Mouse (Mus musculus) erythroblast, adult 5-6 weeks (primary cell): ENCODE data around the gene Arhgap15. TPM values are rescaled to one million over a fixed set of nuclear protein-coding genes. Genes with fewer than 3 reads are reported as not detected.
"Not testable (repeated sequence)": the region's sequence is repeated elsewhere in the genome, so short reads cannot be mapped to it uniquely, and the experiment has no call there.

Experiments
- ATAC-seq: replicated peaks from 2 replicates; pipeline ENCODE4 v1.8.0; 2016; ENCODE audit warnings: moderate number of reproducible peaks, mild to moderate bottlenecking, moderate TSS enrichment, inconsistent platforms; ENCODE audit not compliant: poor library complexity, low FRiP score, severe bottlenecking
- total RNA-seq, 2 experiments: library from RNA; stranded (forward) in 1 of 2; stranded (reverse) in 1 of 2; fragments of 150-400 nt in 1 of 2; fragments of 200-764, 138-1000 nt in 1 of 2; gene quantifications; 2 replicates each; pipeline versions ENCODE4 v1.2.3 to v1.2.4; 2015 to 2017; ENCODE audit warnings: low replicate concordance in 2 of 2

The Arhgap15 gene
- 25.3 and 32.5 TPM in 2 replicates for total RNA-seq (2015; ENCODE audit: low replicate concordance)
- total RNA-seq (2017; ENCODE audit: low replicate concordance), result 17.0 and 41.4 TPM in 2 replicates

GRCm38 (mm10) chr2:43748287-43748983, at the start of gene Arhgap15:
Gene Arhgap15 (plus strand): TSS chr2:43748824.
- ATAC-seq, result 0 out of 2 replicates have a peak, but pooled peaks have one; percentile 49

GRCm38 (mm10) chr2:43712611-43713138, 35.9 kb upstream of the Arhgap15 start:
- no peak for ATAC-seq

DNA sequence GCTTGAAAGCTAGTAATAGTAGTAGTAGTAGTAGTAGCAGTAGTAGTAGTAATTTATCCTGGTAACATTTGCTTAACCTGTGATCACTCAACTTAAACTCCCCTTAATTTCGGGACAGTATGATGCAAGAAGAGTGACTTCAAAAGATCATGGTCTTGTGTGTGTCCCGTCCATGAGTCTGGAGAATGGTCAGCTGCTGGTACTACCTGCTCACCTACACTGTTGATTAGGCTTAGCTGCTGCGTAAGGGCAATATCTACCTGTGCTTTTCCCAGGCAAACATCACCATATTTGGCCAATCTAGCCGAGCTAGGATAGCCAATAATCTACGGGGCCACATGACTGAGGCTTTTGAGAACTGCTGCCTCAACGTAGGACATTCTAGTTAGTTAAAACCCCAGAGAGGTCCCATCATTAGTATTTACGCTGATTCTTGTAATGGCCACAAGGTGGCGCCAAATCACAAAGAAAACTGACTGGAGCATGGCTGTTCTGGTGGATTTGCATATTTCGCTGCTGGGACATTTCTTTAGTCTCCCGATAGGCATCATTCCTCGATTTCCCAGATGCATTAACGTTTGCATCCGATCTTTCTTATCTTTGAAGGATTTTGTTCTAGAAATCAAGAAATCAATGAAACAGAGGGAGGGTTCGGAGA, 26.0 kb upstream of the Arhgap15 start:
- peak; percentile 72 for ATAC-seq

- no peak for ATAC-seq
Measured at GRCm38 (mm10) chr2:43723104-43723541, 25.5 kb upstream of the Arhgap15 start.

DNA sequence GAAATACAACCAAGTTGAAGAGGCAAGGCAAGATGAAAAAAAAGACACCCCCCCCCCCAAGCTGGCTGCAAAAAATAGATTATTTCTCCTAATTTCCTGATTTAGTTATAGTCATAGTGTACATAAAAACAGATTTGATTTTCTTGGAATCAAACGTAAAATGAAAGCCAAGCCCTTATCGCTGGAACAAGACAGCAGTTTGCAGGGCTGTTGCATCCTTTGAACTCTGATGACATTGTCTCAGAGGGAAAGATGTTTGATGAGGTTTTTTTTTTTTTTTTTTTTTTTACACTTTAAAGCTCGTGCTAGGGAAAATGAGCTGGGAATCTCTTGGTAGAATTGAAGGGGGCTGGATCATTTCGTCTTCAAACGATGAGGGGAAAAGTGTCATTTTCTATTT, 21.4 kb upstream of the Arhgap15 start:
- no peak for ATAC-seq

GRCm38 (mm10) chr2:43727693-43728092, 20.9 kb upstream of the Arhgap15 start:
- ATAC-seq, result no peak

DNA sequence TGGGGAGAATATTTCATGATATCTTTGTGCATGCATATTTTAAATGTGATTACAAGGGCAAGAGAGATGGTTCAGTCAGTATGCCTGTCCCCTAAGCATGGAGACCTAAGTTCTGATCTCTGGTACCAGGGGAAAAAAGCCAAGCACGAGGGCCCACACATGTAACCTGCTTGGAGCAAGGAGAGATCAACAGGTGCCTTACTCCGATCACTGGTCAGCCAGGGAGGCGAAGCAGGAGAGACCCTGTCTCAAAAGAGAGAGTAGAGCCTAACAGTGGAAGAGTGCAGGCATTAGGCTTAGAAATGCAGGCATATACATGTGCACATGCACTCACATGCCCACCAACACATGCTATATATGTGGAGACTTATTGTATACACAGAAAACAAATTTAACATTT, 19.8 kb upstream of the Arhgap15 start:
- ATAC-seq, result no peak

DNA sequence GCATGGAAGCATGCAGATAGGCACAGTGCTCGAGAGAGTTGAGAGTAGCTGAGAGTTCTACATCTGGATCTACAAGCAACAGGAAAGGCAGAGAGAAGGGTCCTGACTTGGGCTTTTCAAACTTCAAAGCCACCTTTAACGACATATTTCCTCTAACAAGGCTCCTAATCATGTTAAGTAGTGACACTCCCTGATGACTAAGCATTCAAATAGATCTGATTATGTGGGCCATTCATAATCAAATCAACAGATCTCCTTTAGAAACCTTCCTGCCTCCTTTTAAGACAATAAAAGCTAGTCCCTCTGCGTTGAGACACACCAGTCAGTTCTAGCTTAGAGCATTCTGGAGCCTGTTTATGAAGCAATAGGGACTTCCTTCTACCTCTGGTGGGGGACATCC, 16.2 kb upstream of the Arhgap15 start:
- no peak for ATAC-seq

- ATAC-seq, result not testable (repeated sequence)
Measured at GRCm38 (mm10) chr2:43735071-43735470, 13.6 kb upstream of the Arhgap15 start.

DNA sequence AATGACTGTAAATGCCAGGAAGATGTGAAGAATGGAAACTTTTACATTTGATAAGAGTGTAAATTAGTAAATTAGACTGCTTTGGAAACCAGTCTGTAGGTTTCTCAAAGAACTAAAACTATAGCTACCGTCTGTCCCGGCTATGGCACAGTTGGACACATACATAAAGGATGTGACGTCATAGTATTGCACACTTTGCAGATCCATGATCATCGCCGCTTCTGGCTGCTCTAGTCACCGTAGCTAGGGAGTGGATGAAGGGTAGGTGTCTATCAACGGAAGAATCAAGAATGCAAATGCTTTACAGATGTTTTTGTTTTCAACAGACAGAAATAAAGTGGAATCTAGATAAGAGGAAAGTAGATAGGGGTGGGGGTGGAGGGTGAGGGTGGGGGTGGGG, 11.1 kb upstream of the Arhgap15 start:
- ATAC-seq, result no peak

- no peak for ATAC-seq
Measured at GRCm38 (mm10) chr2:43738562-43739112, 10.0 kb upstream of the Arhgap15 start.

- no peak for ATAC-seq
Measured at GRCm38 (mm10) chr2:43739190-43739818, 9.3 kb upstream of the Arhgap15 start.

GRCm38 (mm10) chr2:43749321-43749720, 697 bp downstream of the Arhgap15 start:
- ATAC-seq, result no peak

DNA sequence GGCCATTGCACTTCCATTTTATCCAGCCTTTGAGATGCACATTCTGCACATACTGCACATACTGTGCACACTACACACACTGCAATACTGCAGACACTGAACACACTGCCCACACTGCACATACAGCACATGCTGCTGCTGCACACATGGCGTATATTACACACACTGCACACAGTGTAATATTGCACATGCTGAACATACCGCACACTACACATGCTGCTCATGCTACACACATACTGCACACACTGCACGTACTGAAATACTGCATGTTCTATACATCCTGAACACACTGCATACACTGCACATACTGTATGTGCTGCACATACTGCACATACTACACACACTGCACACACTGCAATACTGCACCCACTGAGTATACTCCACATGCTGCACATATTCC, 7.3 kb downstream of the Arhgap15 start:
- no peak for ATAC-seq

GRCm38 (mm10) chr2:43756626-43757025, 8.0 kb downstream of the Arhgap15 start:
- no peak for ATAC-seq

DNA sequence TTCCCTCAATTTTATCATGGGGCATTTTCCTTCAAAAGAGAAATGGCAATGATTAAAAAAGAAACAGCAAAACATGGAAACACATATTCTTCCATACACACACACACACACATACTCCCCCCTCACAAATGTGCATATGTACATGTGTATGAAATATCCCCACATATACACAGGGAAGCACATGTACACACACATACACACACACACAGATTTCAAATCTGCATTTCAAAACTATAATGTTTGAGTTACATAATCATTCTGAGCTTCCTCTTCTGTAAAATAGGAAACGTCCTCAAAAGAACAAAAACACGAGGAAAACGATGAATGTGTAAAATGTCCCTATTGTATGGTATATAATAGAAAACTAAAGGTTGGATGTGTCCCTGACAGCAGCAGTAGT, 13.1 kb downstream of the Arhgap15 start:
- no peak for ATAC-seq

GRCm38 (mm10) chr2:43763279-43763678, 14.7 kb downstream of the Arhgap15 start:
- ATAC-seq, result no peak

GRCm38 (mm10) chr2:43764456-43764855, 15.8 kb downstream of the Arhgap15 start:
- no peak for ATAC-seq

DNA sequence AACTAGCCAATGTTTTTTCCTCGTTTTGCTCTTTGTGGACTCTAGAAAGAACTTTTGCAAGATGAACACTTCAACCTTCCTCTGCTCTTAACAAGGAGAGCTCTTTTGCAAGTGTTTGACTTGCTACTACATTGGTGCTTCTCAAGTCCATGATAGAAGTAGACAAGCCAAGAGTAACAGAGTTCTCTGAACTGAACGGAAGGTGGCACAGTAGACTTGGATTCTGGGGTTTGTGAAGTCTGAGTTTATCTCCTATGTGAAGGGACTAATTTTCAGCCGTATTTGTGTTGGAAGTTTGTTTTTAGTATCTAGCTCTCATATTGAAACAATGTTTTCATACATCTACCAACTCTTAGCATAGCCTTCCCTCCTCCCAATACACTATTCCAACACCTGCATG, 17.6 kb downstream of the Arhgap15 start:
- ATAC-seq, result no peak

DNA sequence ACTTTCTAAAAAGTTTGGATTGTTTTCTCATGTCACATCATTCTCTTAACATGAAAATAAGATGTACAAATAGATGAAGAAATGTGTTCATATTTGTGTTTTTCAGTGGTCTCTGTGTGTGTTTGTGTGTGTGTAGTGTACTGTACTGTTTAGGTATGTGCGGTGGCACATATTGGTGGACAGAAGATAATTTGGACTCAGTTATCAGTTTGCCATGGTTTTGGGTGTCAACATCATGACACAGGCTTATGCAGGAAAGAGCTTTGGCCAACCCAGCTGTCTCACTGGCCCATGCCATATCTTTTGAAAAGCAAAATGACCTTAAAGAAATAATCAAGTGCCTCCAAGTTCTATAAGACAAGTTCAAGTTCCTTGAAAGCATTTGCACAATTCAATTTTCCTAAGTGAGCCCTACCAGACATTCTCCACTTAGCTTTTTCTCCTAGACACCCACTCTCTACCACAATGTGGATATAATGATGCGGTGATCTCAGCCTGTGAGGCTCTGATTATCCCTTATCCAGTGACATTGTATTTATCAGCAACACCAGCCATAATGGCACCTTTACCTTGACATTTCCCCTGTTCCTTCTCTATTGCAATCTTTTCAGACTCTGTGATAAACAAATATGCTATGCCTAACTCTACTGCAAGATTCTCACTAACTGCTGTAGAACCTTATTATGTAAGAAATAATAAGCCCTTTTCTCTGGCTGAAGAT, 21.4 kb downstream of the Arhgap15 start:
- no peak for ATAC-seq
